Mouse (Mus musculus) forebrain, embryonic 14.5 days (tissue): ENCODE measurements around the gene Mboat2. TPM values are rescaled to one million over a fixed set of nuclear protein-coding genes. Genes with fewer than 3 reads are reported as not detected.

Experiments
- ATAC-seq: fragments of 200-750 bp; cut with Nextera tagmentation; 2 replicates; pipeline ENCODE4 v1.8.0; 2017; ENCODE audit warnings: mild to moderate bottlenecking, moderate library complexity
- DNase-seq: peaks from one replicate; pipeline ENCODE4 v3.0.0-alpha.2; 2015; ENCODE audit warnings: low spot score
- H3K27ac ChIP-seq: fragments of 300-500 bp; sonication (generic); 2 replicates; pipeline ENCODE4 v1.5.1; 2014; ENCODE audit warnings: low read depth, mild to moderate bottlenecking, control low read depth, low read length, moderate library complexity
- H3K27me3 ChIP-seq: fragments of 300-500 bp; sonication (generic); replicated peaks from 2 replicates; pipeline ENCODE4 v1.6.1; 2014; ENCODE audit warnings: low read length, control low read depth, mixed read lengths; ENCODE audit not compliant: control insufficient read depth, insufficient read depth
- H3K36me3 ChIP-seq: fragments of 300-500 bp; sonication (generic); 2 replicates; pipeline ENCODE4 v1.6.1; 2014; ENCODE audit warnings: low read length, control low read depth; ENCODE audit not compliant: control insufficient read depth, insufficient read depth
- H3K4me1 ChIP-seq: fragments of 300-500 bp; sonication (generic); 2 replicates; pipeline ENCODE4 v1.6.1; 2014; ENCODE audit warnings: antibody characterized with exemption, low read length, control low read depth; ENCODE audit not compliant: control insufficient read depth, insufficient read depth
- H3K4me2 ChIP-seq: fragments of 300-500 bp; sonication (generic); 2 replicates; pipeline ENCODE4 v1.6.1; 2014; ENCODE audit warnings: mild to moderate bottlenecking, control low read depth, low read length
- H3K4me3 ChIP-seq: fragments of 300-500 bp; sonication (generic); 2 replicates; pipeline ENCODE4 v1.5.1; 2014; ENCODE audit warnings: low read depth, low read length, control low read depth
- H3K9ac ChIP-seq: fragments of 300-500 bp; sonication (generic); 2 replicates; pipeline ENCODE4 v1.6.1; 2014; ENCODE audit warnings: mild to moderate bottlenecking, low read length, control low read depth, moderate library complexity
- H3K9me3 ChIP-seq: fragments of 300-500 bp; sonication (generic); replicated peaks from 2 replicates; pipeline ENCODE4 v1.6.1; 2016; ENCODE audit warnings: low read length, control low read depth, mixed read lengths; ENCODE audit not compliant: control insufficient read depth
- WGBS: fragments of 180-500 bp; shearing (Covaris S2); extraction: QIAGEN DNeasy Blood & Tissue Kit; methylation state at CpG from one replicate; pipeline ENCODE4 v1.1.7; 2014; 5-methylcytosine and 5-hydroxymethylcytosine counted together
- polyA plus RNA-seq: library from polyadenylated mRNA; unstranded; fragments of >200 nt; fragmentation: Nextera tagmentation; extraction: Ambion mirVana; gene quantifications from 2 replicates; pipeline ENCODE4 v1.2.1, GENCODE M21; 2014

Gene Mboat2
- polyA plus RNA-seq, 1 experiment from 2014 or later = 68.4 TPM

DNA sequence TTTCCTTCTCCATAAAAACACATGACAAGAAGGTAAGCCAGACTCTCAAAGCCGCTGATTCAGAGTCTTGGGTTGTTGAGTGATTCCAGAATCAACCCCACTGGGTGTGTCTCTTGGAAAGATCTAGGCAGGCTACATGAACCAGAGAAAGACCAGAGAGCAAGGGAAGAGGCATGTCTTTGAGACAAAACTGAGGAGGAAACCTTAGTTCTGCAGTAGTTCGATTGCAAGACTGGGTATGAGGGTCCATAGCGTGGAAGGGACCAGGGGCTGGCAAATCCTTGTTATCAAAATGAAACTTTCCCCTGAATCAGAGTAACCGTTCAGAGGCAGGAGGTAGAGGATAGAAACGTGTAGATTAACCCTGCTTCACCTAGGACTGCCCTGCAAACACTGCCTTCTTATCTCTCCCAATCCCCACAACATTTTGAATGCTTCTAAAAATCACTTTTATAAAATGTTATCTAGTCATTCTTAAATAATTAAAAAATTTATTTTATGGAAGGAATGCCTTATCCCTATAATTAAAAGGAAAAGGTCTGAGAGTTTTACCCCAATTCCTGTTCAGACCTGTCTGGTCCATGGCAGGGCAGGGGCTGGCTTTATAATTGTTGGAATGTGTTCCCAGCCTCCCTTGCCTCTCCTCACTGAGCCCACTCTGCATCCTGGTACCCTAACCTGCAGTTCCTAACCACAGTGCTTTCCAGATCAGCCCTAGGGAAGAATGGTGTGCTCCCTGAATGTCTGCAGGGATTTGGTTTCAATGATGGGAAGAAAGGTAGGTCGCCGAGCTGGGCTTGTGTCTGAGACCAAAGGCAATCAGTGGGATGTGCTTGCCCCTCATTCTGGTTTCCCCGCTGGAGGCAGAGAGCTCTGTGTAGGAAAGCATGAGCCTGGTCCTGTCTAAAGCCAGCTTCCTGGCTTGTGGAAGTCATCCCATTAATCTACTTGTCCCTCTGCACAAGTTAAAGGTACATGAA is 142.0 kb downstream of the Mboat2 start:
- no peaks in the 10 kb centered on the region for H3K9me3 ChIP-seq
- 0 out of 2 replicates have a peak, but pooled peaks cover 2% of the 10 kb centered on the region for H3K4me1 ChIP-seq
- no peak overlapping the region for H3K4me3 ChIP-seq
- no peak overlapping the region for H3K27ac ChIP-seq
- no peak for DNase-seq
- H3K36me3 ChIP-seq = no peaks in the 10 kb centered on the region
- 73% methylated on average over 8 of the region's 8 CpGs for WGBS
- no peak overlapping the region for H3K9ac ChIP-seq
- ATAC-seq = no peak
- 0 out of 2 replicates have a peak, but pooled peaks cover 2% of the 10 kb centered on the region for H3K27me3 ChIP-seq
- H3K4me2 ChIP-seq = no peak overlapping the region

DNA sequence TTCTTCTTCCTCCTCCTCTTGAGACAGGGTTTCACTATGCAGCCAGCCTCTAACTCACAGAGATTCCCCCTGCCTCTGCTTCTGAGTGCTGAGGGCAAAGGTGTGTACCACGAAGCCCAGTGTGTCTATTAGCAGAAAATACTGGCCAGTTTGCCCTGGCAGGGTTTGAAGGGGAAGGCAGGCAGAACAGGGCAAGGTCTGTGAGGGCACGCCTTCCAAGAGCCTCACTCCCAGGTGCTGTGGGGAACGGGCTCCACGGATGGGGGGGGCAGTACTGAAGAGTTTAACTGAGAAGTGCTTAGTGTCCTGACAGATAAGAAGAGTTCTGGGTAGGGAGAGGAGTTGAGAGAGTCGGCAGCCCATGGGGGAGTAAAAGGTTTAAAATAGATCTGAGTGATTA is 142.9 kb downstream of the Mboat2 start:
- Histone ChIP-seq H3K4me2 (no peak overlapping the region), H3K27ac (no peak overlapping the region), H3K36me3 (no peaks in the 10 kb centered on the region), H3K4me1 (0 out of 2 replicates have a peak, but pooled peaks cover 2% of the 10 kb centered on the region), H3K27me3 (0 out of 2 replicates have a peak, but pooled peaks cover 2% of the 10 kb centered on the region), H3K9me3 (no peaks in the 10 kb centered on the region), H3K9ac (no peak overlapping the region), H3K4me3 (no peak overlapping the region)
- 88% methylated on average over 5 of the region's 5 CpGs for WGBS
- ATAC-seq = no peak
- DNase-seq = no peak

DNA sequence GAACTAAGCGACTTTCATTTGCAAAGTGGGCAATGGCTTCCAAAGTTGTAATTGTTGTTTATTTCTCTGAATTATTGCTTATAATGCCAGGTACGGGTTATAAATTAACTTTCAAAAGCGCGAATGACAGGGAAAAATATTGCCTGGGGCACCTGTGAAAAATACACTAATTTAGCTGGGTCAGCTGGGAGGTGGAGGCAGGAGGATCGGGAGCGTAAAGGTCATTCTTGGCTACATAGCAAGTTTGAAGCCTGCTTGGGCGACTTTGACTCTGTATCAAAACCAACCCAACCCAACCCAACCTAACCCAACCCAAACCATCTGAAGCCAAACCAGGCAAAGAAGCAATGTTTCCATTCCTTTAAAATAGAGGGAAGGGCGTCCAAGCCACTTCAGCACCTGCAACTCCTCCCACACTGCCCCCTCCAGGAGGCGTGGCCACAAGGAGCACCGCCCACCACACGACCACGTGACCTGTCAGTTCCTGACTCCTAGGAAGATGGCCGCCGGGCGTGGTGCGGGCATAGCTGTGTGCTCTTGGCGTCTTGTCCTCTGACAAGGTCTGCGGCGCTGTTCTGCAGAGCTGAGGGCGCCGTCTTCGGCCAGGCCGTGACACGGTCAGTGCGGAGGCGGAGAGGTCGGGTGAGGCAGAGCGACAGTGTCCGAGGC is 143.9 kb downstream of the Mboat2 start, which contains the start of gene Kidins220:
TSS of gene Kidins220 (plus strand) at position 480 of the 669 bp plus-strand sequence.
- Histone ChIP-seq H3K36me3 (no peaks in the 10 kb centered on the region), H3K4me2 (peak within 1 kb of the TSS; percentile 50), H3K4me3 (peak within 1 kb of the TSS; percentile 72), H3K9me3 (no peaks in the 10 kb centered on the region), H3K4me1 (0 out of 2 replicates have a peak, but pooled peaks cover 2% of the 10 kb centered on the region), H3K27me3 (0 out of 2 replicates have a peak, but pooled peaks cover 2% of the 10 kb centered on the region), H3K27ac (peak within 1 kb of the TSS; percentile 93), H3K9ac (peak within 1 kb of the TSS; percentile 77)
- peak; percentile 95 for DNase-seq
- WGBS = 17% methylated on average over 27 of the region's 29 CpGs
- peak; percentile 93 for ATAC-seq

DNA sequence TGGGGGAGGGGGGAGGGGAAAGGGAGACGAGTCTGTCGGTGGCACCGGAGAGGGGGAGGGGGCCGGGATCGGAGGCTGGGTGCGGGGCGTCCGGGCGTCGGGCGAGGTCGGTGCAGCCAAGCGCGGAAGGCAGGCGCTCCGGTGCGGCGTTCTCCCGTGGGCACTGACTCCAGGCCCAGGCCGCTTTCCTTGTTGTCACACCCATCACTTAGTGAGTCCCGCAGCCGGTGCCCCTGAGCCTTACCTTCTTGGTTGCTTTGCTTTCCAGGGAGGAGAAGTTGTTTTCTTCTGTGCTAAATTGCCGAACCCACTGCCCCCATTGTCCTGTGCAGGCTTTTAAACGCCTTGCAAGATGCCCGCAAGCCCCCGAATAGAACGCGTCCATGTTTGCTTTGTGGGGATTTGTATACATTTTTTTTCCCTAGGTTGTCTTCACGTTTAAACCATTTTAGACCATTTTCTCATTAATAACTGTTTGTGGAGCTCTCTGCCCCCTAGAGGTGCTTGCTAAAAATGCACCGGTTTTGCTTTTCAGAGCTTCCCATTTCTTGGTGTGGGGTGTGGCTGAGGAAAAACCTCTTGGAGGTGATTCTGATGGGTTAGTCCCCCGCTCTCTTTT is 144.5 kb downstream of the Mboat2 start:
- Histone ChIP-seq H3K9me3 (no peaks in the 10 kb centered on the region), H3K4me3 (peak overlapping the region; percentile 72)
- 1% methylated on average over 24 of the region's 31 CpGs for WGBS

DNA sequence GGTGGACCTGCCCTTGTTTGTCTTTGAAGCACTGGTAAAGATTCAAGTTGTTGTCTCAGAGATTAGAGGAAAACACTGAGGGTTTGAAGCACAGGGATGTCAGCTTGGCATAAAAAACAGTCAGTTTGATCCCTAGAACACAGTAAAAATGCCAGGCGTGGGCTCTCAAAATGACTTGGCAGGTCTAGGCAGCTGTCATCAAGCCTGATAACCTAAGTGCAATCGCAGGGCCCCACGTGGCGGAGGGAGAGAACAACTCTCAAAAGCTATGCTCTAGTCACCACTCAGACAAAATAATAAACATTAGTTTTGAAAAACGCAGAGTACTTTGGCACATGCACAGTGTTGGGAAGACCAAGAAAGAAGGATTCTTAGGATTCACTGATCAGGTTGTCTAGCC is 154.5 kb downstream of the Mboat2 start:
- DNase-seq = no peak
- Histone ChIP-seq H3K27ac (no peak overlapping the region), H3K4me1 (no peaks in the 10 kb centered on the region), H3K9me3 (no peaks in the 10 kb centered on the region), H3K9ac (no peak overlapping the region), H3K4me2 (no peak overlapping the region), H3K36me3 (peaks cover 47% of the 10 kb centered on the region), H3K27me3 (no peaks in the 10 kb centered on the region), H3K4me3 (no peak overlapping the region)
- ATAC-seq = no peak
- WGBS = 86% methylated on average over 5 of the region's 5 CpGs

More for the DNA sequence above, 144.5 kb downstream of the Mboat2 start:
- Histone ChIP-seq H3K9ac (peak overlapping the region; percentile 77), H3K27me3 (0 out of 2 replicates have a peak, but pooled peaks cover 2% of the 10 kb centered on the region), H3K4me2 (peak overlapping the region; percentile 50), H3K36me3 (no peaks in the 10 kb centered on the region), H3K27ac (peak overlapping the region; percentile 93), H3K4me1 (0 out of 2 replicates have a peak, but pooled peaks cover 2% of the 10 kb centered on the region)
- DNase-seq (peak; percentile 94), ATAC-seq (peak; percentile 82)

DNA sequence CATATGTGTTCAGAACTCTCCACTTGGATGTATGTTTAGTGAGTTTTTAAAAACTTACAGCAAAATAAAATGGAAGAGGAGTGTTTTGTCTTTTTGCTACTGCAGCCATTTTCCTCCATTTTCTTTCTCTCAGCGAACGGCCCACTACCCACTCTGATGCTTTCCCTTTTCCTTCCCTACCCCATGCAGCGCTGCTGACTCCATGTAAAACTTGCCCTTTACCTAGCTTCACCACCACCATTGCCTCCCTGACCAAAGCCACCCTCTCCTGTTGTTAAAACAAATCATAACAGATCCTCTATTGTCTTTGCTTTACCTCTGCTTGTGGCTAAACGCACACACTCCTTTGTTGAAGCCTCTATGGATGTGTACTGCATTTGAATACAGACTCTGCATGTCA is 164.7 kb downstream of the Mboat2 start:
- Histone ChIP-seq H3K27me3 (no peaks in the 10 kb centered on the region), H3K4me2 (no peak overlapping the region), H3K36me3 (peaks cover 89% of the 10 kb centered on the region), H3K27ac (no peak overlapping the region), H3K9ac (no peak overlapping the region), H3K9me3 (no peaks in the 10 kb centered on the region), H3K4me1 (no peaks in the 10 kb centered on the region), H3K4me3 (no peak overlapping the region)
- DNase-seq = no peak
- WGBS = 88% methylated on average over 4 of the region's 4 CpGs
- no peak for ATAC-seq

DNA sequence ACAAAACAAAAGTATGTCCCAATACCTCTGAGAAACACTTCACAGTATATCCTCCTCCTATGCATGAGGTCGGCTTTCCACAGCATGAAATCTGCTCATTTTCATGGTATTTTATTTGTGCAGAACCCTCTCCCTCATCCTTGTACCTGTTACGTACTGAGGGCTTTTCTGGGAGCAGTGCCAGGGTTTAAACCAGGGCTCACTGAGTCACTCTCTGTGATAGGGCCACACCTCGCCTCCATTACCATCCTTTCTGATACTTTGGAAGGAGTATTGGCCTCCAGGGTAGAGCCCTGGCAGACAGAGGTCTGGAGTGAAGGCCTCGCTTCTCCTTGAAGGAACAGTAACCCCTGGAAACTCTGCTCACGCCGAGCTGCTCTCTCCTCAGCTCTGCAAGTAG is 174.7 kb downstream of the Mboat2 start:
- no peak for ATAC-seq
- no peak for DNase-seq
- Histone ChIP-seq H3K4me1 (no peaks in the 10 kb centered on the region), H3K4me2 (no peak overlapping the region), H3K9ac (no peak overlapping the region), H3K4me3 (no peak overlapping the region), H3K27ac (no peak overlapping the region), H3K36me3 (peaks cover 83% of the 10 kb centered on the region), H3K27me3 (no peaks in the 10 kb centered on the region), H3K9me3 (no peaks in the 10 kb centered on the region)
- 83% methylated on average over 6 of the region's 6 CpGs for WGBS

DNA sequence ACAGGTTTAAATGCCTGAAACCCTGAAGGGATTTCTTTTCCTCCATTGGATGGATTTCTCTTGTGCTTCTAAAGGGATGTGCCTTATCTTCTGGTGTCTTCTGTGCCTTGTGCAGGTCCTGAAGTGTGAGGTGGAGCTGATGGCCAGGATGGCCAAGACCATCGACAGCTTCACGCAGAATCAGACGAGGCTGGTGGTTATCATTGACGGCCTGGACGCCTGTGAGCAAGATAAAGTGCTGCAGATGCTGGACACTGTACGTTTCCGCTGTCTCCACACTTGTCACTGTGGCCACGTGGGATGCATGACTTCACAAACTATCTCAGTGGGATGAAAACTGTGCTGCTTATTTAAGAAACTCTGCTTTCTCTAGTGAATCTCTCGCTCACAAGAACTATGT is 179.3 kb downstream of the Mboat2 start:
- Histone ChIP-seq H3K9ac (no peak overlapping the region), H3K4me2 (no peak overlapping the region), H3K9me3 (no peaks in the 10 kb centered on the region), H3K4me3 (no peak overlapping the region), H3K36me3 (peaks cover 86% of the 10 kb centered on the region), H3K4me1 (no peaks in the 10 kb centered on the region), H3K27ac (no peak overlapping the region), H3K27me3 (no peaks in the 10 kb centered on the region)
- DNase-seq (no peak), ATAC-seq (no peak)
- 91% methylated on average over 9 of the region's 9 CpGs for WGBS
